Mouse (Mus musculus) heart, postnatal 36 days (tissue): ENCODE data around the gene Tecpr2. TPM values are rescaled to one million over a fixed set of nuclear protein-coding genes. Genes with fewer than 3 reads are reported as not detected.
A peak's percentile ranks its signal among the peaks of the same experiment; 100 is the strongest.
"Not testable (repeated sequence)": the region's sequence is repeated elsewhere in the genome, so short reads cannot be mapped to it uniquely, and the experiment has no call there.

Experiments
- DNase-seq, 2 experiments: peaks; one replicate each; pipeline ENCODE4 v3.0.0; 2021 to 2022
- intact Hi-C: fragments of 180-260 bp; cut with DNase I; formaldehyde crosslinking; loops from one replicate; pipeline ENCODE4 v1.15.1; 2025
- total RNA-seq, 2 experiments: library from RNA; stranded (reverse); gene quantifications; 2 replicates each; pipeline ENCODE4 v1.2.3; 2021

Gene Tecpr2
- total RNA-seq, result 1 to 10 TPM; 5.1 to 5.6 TPM

DNA sequence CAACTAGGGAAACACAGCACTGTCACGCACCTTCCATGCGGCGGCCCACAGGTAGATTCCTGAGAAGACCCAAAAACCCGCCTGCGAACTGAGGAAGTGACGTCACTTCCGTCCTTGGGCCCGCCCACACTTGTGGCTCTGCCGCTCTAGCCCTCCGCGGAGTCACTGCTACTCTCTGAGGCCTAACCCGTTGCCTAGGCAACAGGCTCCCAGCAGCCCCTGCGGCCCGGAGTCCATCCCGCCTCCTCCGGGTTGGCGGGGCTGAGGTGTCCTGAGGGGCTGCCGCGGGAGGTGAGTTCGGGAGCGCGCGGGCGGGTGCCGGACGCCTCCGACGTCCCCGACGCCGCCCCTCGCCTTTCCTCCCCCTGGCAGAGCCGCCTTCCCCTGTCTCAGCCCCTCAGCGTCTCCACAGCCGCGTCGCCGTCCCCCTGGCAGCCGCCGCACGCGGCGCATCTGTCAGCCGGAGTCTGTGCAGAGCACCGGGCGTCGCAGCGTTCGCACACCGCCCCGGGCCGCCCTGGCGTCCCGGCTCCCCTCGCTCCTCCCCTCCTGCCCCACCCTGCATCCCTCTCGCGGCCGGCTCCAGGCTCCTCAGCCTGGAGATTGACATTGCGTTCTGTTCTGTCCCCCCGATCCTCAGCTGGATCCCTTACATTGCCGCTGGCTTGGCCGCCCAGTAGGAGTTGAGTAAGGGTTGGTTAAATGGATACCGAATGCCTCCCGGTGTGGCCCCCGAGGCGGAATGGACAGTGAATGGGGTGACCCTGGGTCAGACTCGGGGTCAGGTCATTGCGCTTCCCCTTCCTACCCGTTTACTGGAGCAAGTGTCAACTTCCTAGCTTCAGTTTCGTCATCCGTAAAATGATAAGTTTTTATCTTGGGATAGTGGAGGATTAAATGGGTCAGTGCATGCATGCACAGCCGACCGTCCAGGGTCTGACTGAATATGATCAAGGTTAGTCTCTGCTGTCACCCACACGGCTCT lies at the start of gene Tecpr2, which contains the start of gene Cinp:
TSS of gene Tecpr2 (plus strand) at position 229 of the 985 bp plus-strand sequence.
TSS of gene Cinp (minus strand) at position 110 of the 985 bp plus-strand sequence.
- intact Hi-C loops, result loop anchor here (1.0 to 5.0 kb wide), 2 partner anchors 39 to 88 kb away; partner anchors contain the start of genes Ankrd9 and Zfp839
- peak; percentile 93 to 95 for DNase-seq

DNA sequence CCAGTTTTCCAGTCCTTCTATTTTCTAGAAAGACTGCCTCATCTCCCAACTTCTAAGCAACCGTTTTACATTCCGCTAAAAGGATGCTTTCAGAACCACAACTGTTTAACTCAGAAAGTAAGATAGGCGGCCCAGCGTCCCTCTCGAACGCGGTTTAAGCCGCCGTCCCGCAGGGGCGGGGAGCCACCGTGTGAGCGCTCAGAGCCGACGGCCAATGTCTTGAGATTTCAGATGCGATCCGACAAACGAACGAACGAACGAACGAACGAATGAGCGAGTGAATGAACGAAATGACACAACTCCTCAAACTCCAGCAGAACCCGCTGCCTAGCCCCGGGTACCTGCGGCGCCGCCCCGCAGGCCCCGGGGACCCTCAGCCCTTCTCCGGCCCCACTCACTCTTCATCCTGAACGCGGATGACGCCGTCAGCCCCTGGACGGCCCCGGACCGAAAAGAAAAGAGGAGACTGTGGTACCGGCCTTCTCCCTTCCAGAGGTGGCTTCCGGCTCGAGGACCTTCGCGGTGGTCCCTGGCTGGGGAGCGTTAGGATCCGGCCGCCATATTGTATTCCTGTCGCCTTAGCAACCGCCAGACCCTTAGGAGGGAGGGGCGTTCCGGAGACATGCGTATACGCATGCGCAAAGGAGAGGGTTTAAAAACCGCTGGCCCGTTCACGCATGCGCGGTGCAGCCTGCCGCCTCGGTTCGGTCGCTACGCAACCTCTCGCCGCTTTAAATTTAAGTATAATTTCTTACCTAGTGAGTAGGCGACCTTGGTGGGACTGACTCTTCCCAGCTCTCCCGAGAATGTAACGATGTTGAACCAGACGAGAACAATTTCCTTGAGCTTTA lies 48.5 kb upstream of the Tecpr2 start, which contains the start of gene Mok:
TSS of gene Mok (minus strand) at position 592 of the 851 bp plus-strand sequence.
- intact Hi-C loops, result loop anchor here (1.0 to 5.0 kb wide), 2 partner anchors 393 to 422 kb away; partner anchors contain the start of gene Ppp2r5c
- DNase-seq, result peak; percentile 98 to 99

DNA sequence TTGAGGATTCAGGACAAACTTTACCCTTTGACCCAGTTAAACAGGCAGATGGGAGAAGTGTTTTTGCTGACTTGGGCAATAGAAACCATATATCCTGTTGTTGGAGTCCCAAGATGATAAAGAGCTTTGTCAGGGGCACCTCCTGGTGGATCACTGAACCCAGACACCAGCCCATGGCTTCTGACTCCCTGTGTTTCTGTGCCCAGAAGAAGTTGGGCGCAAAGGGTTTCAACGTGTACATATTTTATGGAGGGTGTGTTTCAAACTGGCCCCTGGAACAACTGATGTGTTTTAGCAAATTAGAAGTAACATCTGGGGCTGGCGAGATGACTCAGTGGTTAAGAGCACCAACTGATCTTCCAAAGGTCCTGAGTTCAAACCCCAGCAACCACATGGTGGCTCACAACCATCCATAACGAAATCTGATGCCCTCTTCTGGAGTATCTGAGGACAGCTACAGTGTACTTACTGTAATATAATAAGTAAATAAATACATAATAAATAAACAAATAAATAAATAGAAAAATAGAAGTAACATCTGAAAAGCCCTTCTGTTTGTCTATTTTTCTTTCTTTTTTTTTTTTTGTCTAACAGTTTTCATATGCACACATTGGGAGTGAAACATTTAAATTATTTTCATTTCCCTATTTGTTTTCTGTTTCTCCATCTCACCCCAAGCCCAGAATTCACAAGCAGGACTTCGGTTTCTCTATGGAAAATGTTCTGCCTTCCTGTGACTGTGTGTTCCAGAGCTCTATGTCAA lies 47.2 kb upstream of the Tecpr2 start:
- intact Hi-C loops, result loop anchor here (1.0 to 5.0 kb wide), 3 partner anchors 105 to 424 kb away; partner anchors contain the start of genes Ppp2r5c and Wdr20

DNA sequence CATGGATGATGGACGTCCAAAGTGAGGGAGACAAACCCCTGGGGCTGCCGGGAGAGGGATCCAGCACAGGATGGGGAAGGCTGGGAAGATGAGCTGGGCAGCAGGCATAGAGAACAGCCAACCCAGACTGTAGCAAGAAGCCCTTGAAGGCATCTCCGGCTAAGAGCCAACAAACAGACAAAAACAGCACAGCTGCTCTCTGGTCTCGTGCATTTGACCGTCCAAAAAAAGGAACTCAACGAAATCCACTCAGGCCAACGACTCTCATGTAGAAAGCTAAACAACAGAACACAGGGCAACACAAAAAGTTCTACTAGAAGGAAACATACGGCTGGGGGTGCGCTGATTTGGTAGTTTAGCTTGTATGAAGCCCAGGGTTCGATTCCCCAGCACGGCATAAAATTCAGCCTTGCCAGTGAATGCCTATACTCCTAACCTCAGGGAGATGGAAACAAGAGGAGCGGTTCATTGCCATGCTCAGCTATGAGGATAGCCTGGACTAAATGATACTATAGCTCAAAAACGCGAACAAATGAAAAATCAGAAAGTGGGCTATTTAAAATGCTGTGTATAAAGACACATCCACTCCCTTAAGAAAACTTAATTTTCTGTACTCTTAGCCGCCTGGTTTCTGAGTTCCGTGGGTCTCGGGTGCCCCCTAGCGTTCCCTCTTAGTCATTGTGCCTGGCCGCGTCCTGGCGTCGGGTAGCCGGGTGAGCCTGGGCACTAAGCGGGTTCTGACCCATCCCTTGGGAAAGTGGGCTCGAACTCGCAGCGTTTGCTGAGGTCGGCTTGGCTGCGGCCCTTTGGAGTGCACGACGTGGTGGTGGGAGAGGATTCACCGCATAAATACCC lies 45.6 kb upstream of the Tecpr2 start:
- intact Hi-C loops, result loop anchor here (1.0 to 5.0 kb wide), 4 partner anchors 107 to 396 kb away; partner anchors contain the start of genes Ppp2r5c and Wdr20
- DNase-seq, result peak; percentile 90 to 91

More for the DNA sequence above, 47.2 kb upstream of the Tecpr2 start:
- no peak for DNase-seq

DNA sequence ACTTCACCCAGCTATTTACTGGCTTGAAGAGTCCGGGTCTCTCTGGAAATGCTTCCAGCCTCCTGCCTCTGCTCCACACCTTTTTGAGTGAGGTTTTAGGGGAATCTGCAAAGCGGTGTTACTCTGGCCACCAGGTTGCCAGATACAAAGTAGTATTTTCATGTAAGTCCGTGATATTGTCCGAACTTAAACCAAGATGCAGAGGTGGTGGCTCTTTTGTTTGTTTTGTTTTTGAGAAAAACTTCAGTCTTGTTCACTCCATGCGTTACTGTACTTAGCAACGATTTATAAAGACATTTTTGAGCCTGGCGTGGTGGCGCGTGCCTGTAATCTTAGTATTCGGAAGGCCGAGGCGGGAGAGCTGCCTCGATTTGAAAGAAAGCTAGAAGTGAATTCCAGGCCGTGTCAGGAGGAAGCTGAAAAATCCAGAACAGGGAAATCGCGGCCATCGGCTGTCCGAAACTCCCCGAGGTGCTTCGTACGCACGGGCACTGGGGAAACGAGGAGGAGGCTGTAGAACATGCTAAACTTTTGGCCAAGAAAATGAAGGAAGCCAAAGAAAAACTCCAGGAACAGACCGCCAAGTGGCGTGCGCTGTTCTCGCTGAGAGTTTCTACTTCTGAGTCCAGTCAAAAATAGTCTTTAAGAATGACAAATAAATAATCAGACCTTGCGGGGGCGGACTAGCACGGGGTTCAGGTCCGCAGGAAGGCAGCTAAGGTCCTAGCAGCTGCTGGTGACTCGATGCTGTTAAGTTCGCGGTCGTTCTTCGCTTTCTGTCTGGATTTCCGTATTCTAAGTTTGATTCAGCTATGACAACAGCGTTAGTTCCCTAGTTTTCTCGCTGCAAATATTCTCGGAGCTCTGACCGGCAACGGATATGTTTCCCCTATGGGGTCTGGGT lies 44.6 kb upstream of the Tecpr2 start:
- peak in 1 of 2 experiments; percentile 49 for DNase-seq
- intact Hi-C loops, result loop anchor here (2.0 to 5.0 kb wide), 3 partner anchors 148 to 397 kb away; partner anchors contain the start of gene Ppp2r5c

DNA sequence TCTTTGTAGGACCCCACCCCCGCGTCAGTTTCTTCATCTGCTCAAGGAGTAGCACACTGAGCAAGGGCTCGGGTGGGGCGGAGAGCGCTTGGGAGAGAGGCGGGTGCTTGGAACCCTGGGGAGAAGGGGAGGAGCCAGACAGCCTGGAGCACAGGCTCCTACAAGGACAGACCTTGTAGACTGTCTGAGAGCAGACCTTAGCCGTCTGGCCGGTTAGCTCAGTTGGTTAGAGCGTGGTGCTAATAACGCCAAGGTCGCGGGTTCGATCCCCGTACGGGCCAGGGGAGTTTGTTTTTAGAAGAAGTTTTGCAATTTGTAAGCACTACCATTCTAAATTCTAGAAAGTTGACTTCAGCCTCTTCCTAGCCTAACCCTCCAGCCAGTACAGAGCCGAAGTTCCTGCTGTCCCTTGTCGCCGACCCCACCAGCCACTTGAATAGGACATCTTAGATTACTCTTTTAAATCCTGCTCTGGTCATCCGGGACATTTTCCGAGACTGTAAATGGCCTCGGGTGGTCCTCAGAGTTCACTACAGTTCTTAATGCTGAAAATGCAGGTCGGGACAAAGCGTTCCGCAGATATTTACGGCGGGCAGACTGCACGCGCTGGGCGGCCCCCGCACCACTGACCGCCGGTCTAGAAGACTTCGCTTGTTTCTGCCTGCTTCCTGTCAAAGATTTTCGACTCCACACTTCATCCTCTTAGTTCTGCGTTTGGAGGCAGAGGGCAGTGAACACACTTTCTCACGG lies 43.8 kb upstream of the Tecpr2 start:
- intact Hi-C loops, result loop anchor here (2.0 to 5.0 kb wide), 2 partner anchors 147 to 149 kb away; no protein-coding TSS in a partner anchor
- DNase-seq, result peak; percentile 95 to 97

DNA sequence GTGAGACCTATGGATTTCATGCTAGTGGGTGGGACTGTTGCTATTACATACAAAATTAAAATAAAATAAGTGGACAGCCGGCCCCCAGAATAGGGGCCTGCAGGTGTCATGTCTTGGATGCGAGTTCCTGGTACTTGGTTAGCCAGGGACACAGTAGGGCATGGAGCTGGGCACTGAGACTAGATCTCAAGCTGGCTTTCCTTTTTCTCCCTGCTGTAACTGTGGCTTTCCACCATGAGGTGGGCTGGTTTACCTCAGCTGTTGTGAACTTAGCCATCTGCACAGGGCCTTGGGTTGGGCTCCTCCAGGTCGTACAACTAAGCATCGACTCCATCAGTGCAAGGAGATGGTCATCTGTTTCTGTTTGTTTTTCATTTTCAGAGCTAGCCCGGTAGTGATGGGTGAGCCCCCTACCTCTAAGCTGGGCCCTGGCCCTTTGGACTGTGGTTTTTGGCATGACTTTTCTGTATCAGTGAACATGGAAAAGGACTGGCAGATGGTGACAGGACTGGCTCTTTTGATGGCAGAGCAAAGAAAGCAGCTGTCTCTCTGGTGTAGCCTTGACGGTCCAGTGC lies 42.8 kb upstream of the Tecpr2 start:
- no peak for DNase-seq
- intact Hi-C loops, result loop anchor here (5.0 kb wide), 1 partner anchor 146 kb away; no protein-coding TSS in a partner anchor

DNA sequence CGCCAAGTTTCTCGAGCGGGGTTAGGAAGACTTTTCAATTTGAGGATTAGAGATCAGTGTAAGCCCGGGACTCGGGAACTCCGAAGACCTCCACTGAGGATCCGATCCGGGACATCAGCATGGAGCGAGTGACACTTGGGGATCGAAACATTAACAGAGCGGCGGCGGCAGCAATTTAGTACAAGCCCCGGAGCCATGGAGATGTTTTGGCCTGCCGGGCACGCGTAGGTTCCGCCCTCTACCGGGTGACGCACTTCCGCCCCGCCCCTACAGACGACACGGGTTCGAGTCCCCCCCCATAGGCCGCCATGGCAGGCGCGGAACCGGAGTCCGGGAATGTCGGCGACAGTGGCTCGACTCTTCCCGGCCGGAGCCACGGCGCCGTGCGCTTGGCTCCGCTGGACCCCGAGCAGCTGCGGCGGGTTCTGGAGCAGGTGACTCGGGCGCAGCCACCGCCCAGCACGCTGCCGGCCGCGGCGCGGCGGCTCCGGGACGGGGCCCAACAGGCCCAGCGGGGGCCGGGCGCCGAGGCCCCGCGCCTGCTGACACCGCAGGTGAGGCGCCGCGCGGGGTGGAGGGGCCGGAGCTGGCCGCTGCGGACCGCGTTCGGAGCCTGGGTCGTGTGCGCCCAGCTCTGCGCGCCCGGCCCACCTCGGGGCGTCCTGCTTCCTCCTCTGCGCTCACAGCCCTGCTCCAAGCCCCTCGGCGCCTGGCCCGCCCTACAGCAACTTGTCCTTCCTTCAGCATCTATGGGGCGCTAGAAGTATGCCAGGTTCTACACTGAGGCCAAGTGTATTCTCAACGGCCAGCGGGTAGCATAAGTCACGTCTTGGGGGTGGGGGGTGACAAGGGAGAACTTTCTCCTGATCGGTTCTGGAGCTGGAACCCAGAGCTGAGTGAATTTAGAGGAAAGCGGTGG lies 38.8 kb upstream of the Tecpr2 start, which contains the start of gene Zfp839:
TSS of gene Zfp839 (plus strand) at position 244 of the 919 bp plus-strand sequence.
- intact Hi-C loops, result loop anchor here (1.0 kb wide), 1 partner anchor 39 kb away; the partner anchor contains the start of genes Cinp and Tecpr2
- peak; percentile 91 to 93 for DNase-seq

DNA sequence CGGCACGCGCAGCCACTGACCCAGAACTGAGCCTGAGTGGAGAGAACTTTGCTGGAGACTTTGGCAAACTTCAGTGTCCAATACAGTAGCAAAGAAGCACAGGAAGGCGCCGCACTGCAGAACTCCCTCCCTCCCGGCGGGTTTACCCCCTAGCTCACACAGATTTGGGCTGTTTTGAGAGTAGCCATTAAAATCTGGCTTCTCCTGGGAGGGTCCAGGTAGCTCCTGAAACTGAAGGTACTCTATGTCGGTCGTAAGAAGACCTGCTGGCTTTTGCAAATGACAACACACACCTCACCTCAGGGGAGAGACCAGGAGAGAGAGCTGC lies 38.2 kb upstream of the Tecpr2 start:
- DNase-seq, result peak in 1 of 2 experiments; percentile 18
- intact Hi-C loops, result loop anchor here (1.0 kb wide), 1 partner anchor 38 kb away; the partner anchor contains the start of genes Cinp and Tecpr2

DNA sequence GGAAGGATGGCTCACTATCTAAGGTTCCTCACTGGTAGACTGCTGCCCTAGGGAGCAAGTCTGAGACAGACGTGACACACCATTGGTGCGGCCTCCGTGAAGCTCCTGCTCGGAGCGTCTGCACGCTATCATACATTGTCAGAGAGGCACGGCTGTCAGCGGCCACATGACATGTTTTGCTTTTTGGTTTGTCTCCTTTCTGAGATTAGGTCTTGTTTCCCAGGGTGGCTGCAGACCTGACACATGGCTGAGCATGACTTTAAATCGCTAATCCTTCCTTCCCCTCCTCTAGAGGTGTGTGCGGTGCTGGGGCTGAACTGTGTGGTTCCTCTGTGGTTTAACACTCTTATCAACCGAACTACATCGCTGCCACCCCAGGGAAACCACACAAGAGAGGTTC lies 37.6 kb upstream of the Tecpr2 start:
- intact Hi-C loops, result no loop called here
- DNase-seq, result no peak

DNA sequence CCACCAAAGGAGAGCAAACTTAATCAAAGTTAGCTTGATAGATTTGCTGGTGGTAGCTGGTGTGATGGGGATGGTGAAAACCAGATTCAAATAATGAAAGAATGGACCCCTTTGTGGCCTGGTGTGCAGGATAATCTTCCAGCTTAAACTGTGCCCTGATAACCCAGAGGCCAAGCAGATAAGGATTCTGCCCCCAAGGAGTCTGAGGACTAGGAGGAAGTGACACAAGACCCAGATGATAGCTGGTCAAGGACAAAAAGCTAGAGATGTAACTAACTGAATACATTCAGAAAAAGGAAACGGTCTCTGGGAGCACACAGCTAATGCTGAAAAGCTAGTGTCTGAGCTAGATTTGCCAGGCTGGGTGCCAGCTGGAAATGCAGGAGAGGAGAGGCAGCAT lies 37.1 kb upstream of the Tecpr2 start:
- intact Hi-C loops, result no loop called here
- DNase-seq, result no peak

DNA sequence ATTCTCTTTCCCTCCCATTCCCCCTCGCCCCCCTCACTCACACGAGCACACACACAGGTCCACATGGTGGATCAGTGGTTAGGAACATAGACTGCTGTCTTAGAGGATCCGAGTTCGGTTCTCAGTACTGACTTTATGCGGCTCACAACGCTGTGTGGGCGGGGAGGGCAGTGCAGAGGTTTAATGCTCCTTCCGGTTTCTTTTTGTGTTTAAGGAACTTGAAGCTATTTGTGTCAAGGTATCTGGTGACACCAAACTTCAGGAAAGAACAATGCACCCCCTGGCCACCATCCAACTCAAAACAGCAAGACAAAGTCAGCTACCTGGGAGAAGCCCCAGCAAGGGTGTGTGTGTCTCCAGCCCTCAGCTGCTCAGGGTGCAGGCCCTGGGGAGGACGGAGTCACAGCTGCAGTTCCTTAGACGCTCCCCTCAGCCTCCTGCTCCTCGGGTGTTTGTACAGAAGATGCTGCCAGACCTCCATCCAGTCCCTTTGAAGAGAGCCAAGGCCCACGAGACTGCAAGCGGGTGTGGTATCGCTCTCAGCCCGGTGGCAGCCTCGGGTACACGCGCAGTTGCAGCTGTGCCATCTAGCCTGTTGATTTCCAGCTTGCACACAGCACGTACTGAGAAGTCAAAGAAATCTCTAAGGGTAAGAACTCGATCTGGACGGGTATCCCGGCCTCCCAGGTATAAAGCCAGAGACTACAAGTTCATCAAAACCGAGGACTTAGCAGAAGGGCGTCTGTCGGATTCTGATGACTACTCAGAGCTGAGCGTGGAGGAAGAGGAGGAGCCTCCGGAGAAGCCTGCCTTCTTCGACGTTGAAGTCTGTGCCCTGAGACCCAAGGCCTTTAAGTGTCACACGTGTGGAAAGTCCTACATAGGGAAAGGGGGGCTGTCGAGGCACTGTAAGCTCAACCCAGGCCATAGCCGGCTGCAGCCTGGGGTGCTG lies 34.0 kb upstream of the Tecpr2 start:
- intact Hi-C loops, result no loop called here

DNA sequence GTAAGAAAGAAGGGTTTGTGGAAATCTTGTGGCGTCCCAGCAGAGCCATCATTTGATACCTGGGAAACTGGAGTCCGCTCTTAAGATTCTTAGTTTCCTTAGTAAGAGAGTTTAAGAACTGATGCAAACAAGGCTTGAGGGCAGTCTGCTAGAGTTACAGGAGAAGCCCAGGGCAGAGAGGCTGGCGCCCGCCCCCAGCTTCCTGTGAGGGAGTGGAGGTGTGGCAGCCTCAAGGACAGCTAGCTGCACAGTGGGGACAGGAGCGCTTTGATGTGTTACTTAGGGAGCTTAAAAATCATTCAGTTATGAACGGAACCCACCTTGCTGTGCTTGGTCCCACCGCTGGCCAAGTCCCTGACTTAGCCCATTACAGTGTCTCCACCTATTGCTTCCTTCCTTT lies 31.9 kb upstream of the Tecpr2 start:
- no peak for DNase-seq
- intact Hi-C loops, result no loop called here

More for the DNA sequence above, 34.0 kb upstream of the Tecpr2 start:
- DNase-seq, result no peak

DNA sequence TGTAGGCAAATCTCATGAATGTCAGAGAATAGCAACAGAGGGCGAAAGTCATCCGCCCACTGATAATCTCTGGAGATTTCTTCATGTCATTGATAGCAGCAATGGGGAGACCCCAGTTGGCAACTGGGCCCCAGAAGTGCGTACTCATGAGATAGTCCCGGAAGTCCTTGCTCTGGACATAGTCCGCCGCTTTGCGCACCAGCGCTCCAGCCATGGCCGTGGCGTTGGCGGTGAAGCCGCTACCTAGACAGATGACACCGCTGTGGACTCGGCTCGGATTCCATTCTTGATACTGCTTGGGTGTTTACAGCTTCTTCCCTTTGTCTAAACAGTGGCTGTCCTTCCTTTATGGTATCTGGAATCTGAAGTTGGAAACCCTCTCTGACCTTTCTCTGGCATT lies 30.4 kb upstream of the Tecpr2 start:
- DNase-seq, intact Hi-C loops: not testable (repeated sequence)
